Mouse (Mus musculus): ENCODE measurements around the gene 4933402J07Rik.

4933402J07Rik gene

DNA sequence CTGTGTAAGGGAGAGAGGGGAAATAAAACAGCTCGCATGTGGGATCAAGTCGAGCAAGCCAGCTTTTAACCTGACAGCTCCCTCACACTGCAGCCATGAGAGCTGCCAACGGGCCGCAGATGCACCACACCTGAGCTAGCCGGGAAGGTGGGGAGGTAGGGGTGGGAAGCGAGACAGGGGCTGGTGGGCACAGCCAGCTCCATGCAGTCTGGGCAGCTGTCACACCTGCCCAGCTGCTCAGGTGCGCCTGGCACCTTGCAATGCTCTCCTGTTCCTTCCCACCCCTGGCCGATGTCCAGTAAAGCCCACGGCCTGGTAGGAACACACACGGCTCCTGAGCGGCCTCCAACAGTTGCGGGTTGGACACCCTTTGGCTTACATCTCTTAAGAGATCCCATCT, 57.5 kb downstream of the 4933402J07Rik start:
- no peak for DNase-seq (ENCODE audit: low spot score)

DNA sequence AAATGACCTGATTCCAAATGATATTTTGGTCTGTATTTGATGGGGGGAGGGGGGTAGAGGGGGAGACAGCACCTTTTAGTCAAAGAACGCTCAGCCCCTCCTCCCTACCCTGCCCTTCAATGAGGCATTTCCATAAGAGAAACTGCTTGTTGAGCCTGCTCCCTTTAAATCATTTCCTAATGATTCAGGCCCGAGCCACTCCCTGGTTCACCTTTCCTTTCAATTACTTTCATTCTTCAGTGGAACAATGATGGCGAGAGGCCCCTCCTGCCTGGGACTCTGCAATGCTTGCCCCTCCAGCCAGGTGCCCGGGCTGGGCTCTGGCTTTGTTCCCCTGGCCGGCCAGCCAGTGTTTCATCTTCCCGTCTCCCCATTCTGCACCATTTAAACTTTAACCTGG, 66.0 kb downstream of the 4933402J07Rik start:
- no peak for DNase-seq (ENCODE audit: low spot score)

DNA sequence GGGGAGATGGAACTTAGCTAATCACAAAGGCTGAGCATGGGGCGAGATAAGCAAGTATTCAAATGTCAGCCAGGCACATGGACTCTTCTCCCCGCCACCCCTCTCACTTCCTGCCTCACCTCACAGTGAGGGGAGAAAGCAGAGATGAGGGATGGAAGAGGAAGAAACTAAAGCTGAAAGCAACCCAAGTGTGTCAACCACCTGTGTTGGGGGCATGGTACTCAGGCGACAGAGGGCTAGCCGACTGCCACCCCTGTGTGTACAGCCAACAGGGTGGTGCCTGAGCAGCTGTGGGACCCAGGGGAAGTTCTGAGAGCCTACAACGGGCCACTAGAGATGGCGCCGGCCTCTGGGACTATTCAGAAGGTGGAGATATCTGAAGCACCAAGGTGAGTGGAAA, 68.1 kb downstream of the 4933402J07Rik start:
- no peak for DNase-seq (ENCODE audit: low spot score)

GRCm38 (mm10) chr8:87636226-87636742, 72.6 kb downstream of the 4933402J07Rik start:
- DNase-seq (ENCODE audit: low spot score) = no peak
